Mouse (Mus musculus) kidney, postnatal 25 days (tissue): ENCODE measurements around the gene Sh3gl2.

Source experiments
- DNase-seq, 2 experiments: peaks; one replicate each; pipeline ENCODE4 v3.0.0; 2021; ENCODE audit warnings: mixed read lengths in 2 of 2

The Sh3gl2 gene

GRCm38 (mm10) chr4:85420429-85420828 lies 215.5 kb downstream of the Sh3gl2 start:
- DNase-seq = no peak

- no peak for DNase-seq
These were observed 221.3 kb downstream of the Sh3gl2 start for GRCm38 (mm10) chr4:85426211-85426610.

DNA sequence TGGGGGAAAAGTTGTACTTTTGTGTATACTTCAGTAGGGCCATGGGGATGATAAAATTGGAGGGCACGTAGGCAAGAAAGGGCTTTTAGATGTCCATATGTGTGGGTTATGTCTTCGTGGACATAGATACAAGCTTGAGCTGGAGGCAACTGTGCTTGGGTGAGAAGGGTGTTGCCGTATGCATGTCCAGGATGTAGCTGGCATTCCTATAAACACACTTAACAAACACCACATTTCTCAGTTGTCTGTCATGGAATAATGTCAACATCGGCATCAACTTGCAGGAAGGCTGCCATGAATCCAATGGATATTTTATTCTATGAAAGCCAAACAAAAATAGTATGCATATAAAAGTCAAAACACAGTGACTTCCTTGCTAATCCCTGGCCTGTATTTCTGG lies 227.9 kb downstream of the Sh3gl2 start:
- no peak for DNase-seq

- DNase-seq = no peak
These were observed 229.8 kb downstream of the Sh3gl2 start for GRCm38 (mm10) chr4:85434734-85435133.

GRCm38 (mm10) chr4:85438813-85439212 lies 233.9 kb downstream of the Sh3gl2 start:
- no peak for DNase-seq

DNA sequence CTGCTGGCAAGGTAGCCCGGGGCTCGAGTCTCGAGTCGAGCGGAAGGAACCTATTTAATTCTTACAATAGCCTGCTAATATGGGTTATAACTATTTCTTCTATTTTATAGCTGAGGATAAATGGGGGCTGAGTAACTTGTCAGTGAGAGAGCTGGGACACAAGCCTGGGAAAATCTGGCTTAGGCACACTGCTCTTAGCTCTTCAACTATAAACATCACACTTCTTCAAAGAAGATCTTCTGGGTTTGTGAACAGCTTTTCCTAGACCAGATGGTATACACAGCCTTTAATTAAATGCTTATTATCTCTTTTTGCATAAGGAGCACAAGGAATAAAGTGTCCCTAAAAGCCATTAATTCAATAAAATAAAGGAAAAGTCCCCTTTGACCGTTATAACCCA lies 278.7 kb downstream of the Sh3gl2 start:
- no peak for DNase-seq

- no peak for DNase-seq
These were observed 281.5 kb downstream of the Sh3gl2 start for GRCm38 (mm10) chr4:85486316-85486946.

- no peak for DNase-seq
These were observed 300.8 kb downstream of the Sh3gl2 start for GRCm38 (mm10) chr4:85505718-85506117.

DNA sequence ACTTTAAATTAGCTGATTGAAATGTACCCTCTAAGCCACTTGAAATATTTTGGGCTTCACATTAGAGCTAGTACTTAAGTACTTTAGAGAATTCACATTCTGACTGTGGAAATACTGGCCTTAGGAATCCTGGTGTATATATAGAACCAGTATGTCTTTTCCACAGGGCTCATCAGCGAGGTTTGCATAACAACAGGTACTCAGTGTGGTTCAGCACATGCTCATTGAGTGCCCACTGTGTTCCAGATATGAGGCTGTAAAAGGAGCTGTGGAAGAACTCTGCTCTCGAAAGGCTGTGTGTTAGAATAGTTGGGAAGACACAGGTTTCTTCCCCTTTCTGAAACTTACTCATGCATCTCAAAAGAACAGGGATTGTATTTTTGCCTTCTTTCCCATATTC lies 302.1 kb downstream of the Sh3gl2 start:
- DNase-seq = no peak

GRCm38 (mm10) chr4:85507491-85507890 lies 302.6 kb downstream of the Sh3gl2 start:
- no peak for DNase-seq

GRCm38 (mm10) chr4:85513288-85513687 lies 308.4 kb downstream of the Sh3gl2 start:
- peak; percentile 5 to 45 for DNase-seq

GRCm38 (mm10) chr4:85513792-85514191 lies 308.9 kb downstream of the Sh3gl2 start, which contains the start of gene Adamtsl1:
TSS of gene Adamtsl1 (plus strand) at chr4:85514172.
- no peak for DNase-seq

DNA sequence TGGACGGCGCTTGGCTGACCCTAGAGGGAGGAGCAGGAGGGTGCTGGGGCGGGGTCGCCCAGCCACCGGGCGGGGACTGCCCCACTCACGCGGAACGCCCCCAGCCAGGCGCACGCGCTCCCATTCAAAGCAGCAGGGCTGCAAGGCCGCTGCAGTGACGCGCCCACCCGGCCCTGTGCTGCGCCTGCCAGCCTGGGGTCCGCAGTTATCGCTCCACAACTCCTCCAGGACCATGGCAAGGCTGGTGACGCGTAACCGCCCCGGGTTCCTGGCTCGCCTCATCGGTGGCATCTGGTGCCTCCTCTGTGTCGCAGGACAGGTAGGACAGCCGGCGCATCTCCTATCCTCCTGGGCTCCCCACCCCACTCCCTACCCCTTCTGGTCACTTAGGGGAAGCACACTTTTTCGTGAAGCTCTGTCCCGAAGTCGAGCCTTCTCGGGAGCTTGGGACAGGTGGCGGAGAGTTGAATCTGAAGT lies 309.3 kb downstream of the Sh3gl2 start:
- peak; percentile 40 to 63 for DNase-seq

- DNase-seq = no peak
These were observed 322.1 kb downstream of the Sh3gl2 start for GRCm38 (mm10) chr4:85526966-85527566.

- DNase-seq = no peak
These were observed 324.9 kb downstream of the Sh3gl2 start for GRCm38 (mm10) chr4:85529852-85530251.

- no peak for DNase-seq
These were observed 334.8 kb downstream of the Sh3gl2 start for GRCm38 (mm10) chr4:85539677-85540076.

- no peak for DNase-seq
These were observed 338.3 kb downstream of the Sh3gl2 start for GRCm38 (mm10) chr4:85543221-85543620.

GRCm38 (mm10) chr4:85554696-85555095 lies 349.8 kb downstream of the Sh3gl2 start:
- no peak for DNase-seq

- DNase-seq = no peak
These were observed 354.8 kb downstream of the Sh3gl2 start for GRCm38 (mm10) chr4:85559753-85560152.

DNA sequence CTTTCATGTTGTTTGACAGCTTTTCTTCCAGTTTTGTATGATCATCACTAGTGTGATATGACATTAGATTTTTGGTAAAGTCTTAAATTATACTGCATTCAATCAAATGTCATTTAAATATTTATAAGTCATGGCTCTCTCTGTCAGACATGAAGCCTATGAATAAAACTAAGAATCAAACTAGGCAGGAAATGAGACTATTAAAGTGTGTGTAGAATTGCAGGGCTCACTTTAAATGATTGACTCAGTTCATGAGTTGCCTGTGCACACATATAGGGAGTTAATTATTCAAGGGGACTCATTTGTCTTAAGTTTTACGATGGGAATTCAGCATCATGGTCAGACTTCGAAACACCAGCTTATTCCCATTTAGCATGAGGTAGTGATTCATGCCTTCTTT lies 380.5 kb downstream of the Sh3gl2 start:
- no peak for DNase-seq

- no peak for DNase-seq
These were observed 384.0 kb downstream of the Sh3gl2 start for GRCm38 (mm10) chr4:85588928-85589327.

DNA sequence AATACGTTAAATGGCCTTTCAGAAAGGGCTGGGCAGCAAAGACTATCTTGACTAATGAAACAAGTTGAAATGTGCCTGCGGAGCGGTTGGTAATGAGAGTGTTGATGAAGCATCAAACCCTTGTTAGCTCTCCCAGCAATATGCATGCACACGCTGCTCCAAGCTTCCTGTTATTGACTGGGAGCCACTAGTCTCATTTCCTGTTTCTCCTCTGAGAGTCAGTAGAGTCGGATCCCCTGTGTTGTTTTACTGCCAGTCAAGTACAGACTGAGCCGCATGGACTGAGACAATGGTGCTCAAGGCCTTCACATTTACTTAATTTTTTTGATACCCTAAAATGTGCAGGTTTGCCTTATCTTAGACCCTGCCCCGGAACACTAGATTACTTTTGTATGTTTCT lies 386.1 kb downstream of the Sh3gl2 start:
- no peak for DNase-seq

DNA sequence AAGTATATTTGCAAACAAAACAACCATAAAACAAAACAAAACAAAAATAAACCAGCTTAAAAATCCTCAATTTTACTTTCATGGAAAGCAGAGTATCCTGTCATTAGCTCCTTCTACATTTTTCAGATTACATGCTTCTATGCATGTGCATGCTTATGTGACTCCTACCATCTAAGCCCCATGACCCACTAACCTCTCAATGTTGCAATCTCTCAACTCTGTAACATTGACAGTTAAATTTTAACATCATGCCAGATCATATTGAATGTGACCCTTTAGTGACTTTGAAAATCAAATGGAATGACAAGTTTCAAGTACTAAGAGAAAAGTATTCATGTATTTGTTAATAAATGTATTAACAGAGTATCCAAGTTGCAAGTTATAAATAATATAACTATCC lies 389.2 kb downstream of the Sh3gl2 start:
- no peak for DNase-seq

- DNase-seq = no peak
These were observed 408.4 kb downstream of the Sh3gl2 start for GRCm38 (mm10) chr4:85613331-85613730.

GRCm38 (mm10) chr4:85618746-85619145 lies 413.8 kb downstream of the Sh3gl2 start:
- DNase-seq = no peak
